Mouse (Mus musculus): Measurements from ENCODE around the gene Gm17622.
A peak's percentile ranks its signal among the peaks of the same experiment; 100 is the strongest.

Gm17622 gene

DNA sequence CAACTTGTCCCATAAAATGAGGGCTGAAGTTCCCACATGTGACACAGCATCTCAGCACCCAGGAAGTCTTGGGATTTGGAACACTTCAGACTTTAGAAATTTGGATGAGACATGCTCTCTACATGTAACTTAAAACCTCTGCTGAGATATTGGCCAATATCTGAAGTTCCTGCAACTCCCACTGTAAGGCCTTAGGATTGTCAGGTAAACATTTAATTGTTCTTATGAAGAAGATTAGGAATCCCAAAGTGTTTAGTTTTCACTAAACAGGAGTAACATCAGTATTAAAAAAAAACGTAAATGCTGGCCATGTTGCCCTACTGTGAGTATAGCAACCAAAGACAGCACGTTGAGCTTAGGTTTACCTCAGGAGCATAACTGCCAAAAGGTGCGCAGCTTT lies at the start of gene Gm17622:
Gene Gm17622, plus strand, starts transcription at position 301 of the 400 bp plus-strand sequence.
- DNase-seq, result no peak

DNA sequence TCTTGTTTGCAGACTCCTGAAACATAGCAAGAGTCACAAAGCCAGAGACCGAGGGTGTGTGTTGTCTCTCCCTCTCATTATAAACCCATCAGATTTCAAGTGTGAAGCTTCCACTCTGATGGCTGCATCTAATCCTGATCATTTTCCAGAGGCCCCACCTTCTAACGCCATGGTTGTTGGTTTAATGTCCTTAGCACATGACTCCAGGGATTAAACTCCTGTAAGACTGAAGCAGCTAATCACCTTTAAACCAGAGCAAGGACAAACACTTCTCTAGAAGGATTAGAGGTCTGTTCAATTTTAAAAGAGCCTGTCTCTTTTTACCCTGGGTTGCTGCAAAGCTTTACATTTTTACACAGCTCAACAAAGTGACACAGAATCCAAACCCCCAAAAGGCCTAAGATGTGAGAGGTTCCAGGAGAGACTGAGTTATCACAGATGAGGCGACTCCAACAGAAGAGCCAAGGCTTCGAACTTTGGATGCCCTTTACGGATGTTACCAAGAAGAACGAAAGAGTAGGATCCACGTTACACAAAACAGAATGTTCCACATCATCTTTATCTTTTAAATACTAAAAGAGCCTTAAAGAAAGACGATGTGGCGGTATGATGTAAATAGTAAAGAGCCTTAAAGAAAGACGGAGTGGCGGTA lies 40.2 kb upstream of the Gm17622 start:
- no peak for DNase-seq

DNA sequence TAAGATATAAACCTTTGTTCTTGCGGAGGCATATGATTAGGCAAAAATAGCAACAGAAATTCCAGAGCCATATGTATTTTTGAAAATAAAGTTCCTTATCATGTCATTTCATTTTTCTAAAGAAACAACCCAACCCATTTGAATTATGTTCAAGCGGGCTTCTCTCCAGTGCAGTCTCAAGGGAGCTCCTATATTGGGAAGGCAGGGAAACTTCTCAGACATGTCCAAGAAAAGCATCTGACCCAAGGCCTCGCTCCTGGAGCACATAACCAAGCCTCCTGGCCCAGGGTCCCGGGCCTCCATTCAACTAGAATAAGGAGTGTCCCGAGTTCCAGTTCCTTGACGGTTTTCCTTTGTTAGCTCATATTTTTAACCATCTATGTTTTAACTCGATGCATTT lies 39.7 kb upstream of the Gm17622 start:
- DNase-seq, result no peak

DNA sequence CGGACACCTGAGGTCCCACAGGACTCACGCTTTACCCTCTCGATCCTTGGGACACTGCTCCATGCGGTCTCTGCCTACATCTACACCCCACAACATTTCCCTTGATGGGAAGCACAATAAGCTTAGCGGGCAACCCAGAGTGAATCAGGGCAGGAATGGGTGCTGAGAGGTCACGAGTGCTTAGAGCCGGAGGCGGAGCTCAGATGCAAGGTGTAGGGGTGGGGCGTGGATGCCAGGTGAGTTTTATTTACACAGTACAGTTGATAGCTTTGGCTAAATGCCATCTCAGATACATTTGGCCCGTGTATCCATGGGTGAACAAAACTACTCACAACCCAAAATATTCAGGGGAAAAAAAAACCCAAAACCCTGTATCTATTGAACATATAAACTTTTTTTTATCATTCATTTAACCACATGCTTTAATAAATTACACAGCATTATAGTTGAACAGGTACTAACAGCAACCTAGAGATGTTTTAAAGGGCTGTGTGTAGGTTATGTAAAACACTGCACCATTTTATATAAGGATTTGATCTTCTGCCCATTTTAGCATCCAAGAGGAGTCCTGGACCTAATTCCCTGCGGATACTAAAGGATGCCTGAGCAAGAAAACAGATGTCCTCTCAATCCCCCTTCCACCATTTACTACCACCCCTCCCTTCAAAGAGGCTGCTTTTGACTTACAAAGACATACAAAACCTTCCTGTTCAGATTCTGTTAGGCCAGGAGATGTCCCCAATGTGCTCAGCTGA lies 39.0 kb upstream of the Gm17622 start:
- DNase-seq, result no peak

DNA sequence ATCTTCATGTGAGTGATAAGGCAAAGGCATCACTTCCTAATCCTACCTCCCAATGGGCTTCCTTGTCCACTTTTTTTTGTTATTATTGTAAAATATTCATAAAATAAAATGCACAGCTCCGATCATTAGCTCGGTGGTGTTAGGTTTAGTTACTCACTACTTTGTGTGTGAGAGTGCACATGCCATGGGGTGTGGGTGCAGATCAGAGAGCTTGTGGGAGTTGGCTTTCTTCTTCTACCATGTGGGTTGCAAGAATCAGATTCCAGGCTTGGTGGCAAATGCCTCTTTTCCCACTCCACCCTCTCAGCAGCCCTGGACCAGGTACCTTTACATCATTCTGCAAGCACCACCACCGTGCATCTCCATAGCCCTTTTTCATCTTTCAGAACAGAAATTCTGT lies 37.9 kb upstream of the Gm17622 start:
- no peak for DNase-seq

DNA sequence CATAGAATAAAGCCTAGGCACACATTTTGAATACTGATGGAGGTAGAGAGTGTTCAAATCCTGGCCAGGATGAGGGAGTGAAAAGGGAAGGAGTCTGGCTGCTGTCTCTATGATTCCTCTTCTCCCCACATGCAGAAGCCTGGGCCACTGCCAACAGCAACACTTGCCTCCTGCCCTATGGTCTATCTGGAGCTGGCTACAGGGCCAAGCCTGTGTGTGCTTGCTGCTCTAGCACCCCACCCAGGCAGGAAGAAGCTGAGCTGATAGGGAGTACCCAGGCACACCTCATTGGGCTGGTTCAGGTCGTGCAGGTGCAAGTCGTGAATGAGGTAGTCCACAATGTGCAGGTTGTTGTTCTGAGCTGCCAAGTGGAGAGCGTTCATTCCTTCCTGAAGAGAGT lies 36.2 kb upstream of the Gm17622 start:
- no peak for DNase-seq

DNA sequence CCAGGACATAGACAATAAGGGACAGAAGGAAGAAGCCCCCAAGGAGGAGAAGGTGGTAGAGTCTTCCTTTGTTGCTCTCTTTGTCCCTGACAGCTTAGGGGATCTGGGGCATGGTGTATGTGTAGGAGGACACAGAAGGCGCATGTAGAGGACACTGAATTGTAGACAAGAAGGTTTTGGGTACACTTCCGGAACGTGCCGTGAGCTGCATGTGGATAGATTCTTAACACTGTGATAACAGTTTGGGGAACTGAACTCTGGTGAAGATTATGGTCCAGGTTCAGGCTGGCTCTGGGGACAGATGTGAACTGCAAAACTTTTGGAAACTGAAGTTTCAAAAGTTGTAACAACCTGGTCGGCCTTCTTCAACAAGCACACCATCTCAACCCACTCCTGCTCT lies 33.0 kb upstream of the Gm17622 start:
- DNase-seq, result no peak

DNA sequence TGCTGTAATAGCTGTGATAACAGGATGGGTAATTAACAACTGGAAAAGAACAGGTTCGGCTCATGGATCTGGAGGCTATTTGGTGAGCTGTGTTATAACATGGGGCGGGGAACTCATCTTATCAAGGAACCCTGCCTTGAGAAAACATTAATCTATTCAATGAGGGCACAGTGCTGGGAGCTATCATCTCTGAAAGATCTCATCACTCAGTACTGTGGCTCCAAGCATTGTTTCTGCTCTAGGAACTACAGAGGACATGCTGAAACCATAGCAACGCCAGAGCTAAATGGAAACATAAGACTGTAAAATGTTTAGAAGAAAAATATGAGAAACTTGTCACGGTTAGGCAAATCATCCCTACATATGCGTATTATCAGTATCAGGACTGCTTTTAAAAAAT lies 32.5 kb upstream of the Gm17622 start:
- DNase-seq, result no peak

DNA sequence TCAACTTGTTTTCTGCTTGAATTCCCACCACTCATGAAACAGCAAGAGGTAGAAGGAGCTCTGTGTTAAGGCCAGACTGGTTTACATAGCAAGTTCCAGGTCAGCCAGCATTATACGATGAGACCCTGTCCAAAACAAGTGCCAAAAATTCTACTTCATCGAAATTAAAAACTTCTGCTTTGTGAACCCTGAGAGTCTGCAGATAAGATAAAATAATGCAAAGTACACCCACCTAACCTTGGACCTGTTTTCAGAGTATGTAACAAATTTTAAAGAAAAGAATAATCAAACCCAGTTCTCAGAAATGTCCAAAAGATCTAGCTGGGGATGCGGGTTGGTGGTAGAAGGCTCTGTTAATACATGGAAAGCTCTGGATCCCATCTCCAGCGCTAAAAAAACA lies 31.9 kb upstream of the Gm17622 start:
- DNase-seq, result no peak

DNA sequence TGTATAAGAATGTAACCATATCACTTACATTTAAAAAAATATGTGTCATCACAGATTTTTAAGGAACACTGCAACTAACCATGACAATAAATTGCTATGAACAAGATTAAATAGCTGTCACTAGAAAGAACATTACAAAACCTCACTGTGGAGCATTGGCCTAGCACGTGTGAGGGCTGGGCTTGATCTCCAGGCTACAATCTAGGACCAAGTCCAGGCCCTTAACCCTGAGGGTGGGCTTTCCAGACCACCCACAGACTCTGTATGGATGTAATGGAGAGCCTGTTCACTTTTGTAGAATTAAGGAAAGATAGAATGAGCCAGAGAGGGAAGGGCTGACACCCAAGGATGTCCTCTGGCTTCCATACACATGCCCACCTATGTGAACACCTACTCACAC lies 27.9 kb upstream of the Gm17622 start:
- no peak for DNase-seq

DNA sequence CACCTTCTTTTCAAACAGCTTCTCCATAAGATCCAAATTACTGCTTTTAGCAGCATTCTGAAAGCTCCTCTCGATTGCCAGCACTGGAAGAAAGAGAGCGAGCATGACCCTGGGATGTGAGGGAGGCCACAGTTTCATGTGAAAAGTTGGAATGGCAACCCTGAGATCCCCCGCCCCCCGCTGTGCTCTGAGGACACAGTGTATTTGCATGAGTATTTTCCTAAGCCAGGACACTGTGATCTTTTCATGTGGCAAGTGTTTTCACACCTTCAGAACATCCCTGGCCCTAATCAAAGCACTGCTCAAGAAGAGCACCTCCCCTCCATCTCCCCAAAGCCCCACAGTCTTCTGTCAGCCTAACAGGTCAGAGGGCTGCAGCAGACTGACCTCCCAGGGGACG lies 25.2 kb upstream of the Gm17622 start:
- no peak for DNase-seq

DNA sequence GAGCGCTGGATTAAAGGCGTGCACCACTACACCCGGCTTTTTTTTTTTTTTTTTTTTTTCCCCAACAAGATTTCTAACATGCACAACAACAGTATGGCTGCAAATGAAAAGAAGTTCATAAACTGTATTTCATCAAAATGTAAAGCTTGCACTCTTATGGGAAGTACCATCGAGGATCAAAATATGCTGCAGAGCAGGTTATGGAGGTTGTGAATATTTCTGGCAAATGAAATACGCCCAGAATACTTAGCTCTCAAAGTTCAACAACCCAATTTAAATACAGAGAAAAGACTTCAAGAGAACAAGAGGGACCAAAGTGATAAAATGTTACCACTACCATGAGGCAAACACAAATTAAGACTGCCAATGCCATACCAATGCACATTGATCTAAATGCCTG lies 21.9 kb upstream of the Gm17622 start:
- DNase-seq, result no peak

DNA sequence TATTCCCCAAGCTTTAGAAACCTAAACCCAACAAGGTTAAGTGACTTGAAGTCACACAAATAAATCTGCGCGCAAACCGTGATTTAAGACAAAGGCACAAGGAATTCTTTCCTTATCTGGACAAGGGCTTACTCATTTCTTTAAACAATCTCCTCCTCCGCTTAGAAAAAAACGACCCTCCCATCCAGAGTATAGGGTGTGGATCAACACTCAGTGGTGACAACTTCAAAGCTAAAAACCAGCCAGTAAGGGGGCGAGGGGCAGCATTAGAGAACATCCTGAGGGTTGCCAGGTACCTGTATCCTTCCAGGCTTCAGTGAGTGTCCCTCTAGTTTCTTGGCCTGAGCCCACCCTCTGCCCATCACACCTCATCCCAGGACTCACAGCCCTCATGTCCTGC lies 20.0 kb upstream of the Gm17622 start:
- DNase-seq, result no peak

DNA sequence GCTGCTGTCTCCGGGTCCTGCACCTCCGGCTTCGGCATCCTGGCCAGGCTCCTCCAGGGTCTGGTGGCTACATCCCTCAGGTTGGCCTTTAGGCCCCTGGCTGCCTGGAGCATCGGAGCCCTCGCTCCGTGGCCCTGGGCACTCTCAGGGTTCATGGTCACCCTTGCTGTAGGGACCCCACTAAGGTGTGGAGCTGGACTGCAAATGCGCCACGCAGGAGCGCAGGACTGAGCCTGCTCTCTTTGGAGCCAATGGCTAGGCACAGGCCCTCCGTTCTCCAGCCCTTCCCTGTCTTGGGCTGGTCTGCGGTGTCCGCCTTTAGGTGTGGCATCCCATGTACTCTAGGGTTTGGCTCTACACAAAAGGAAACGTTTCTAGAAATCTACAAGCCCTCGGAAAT lies 19.6 kb upstream of the Gm17622 start, which contains the start of gene Ankdd1b:
Gene Ankdd1b, minus strand, starts transcription at position 242 of the 400 bp plus-strand sequence.
- DNase-seq, result no peak

DNA sequence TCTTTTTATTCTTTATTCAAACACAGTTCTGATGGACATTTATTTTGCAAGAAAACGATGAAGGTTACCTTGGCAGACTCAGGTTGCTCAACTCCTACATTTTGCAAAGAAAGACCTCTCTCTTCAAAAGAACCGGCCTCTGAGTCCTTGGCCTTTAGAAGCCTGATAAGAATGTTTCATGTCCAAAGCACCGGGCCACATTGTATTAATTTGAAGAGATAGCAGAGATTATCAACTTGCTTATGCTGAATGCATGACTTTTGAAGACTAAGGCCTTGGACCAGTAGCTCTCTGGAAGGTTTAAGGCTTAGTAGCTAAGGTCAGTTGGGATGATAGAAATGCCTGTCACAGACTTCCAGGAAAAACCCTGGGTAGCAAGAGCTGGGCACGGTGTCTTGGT lies 13.3 kb upstream of the Gm17622 start:
- no peak for DNase-seq

DNA sequence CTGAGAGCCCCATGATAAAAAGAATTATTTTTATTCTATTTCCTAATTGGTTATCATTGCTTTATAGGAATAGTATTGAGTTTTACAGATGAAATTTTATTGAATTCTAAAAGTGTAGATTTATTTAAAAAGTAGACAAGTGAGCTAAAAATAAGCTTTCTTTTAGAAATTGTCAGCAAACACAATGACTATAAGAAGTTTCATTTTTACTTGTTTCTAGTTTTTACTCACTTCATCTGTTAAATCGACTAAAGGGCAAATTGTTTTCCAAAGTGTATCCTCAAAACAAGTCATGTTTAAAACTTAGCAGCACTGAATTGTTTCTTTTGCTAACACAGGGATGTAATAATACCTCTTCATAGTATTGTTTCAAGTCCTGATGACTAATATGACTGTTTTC lies 11.5 kb upstream of the Gm17622 start:
- DNase-seq, result no peak

DNA sequence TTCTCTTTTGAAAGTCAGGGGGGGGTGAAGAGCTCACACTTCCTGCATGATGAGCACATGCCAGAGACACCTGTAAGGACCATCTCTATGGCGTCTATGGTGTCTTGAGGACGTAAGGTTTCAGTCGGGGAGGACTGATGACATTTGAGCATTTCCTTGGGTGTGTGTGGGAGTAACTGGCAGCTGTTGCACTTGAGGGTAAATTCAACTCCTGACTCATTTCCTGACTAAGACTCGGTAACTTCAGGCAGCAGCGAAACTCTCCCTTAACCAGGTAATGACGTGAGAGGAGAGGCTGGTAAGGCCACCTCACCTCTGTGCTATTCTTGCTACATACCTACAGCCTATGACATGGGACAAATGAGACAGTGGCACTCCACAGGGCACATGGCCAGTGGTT lies 3.3 kb upstream of the Gm17622 start:
- DNase-seq, result no peak

DNA sequence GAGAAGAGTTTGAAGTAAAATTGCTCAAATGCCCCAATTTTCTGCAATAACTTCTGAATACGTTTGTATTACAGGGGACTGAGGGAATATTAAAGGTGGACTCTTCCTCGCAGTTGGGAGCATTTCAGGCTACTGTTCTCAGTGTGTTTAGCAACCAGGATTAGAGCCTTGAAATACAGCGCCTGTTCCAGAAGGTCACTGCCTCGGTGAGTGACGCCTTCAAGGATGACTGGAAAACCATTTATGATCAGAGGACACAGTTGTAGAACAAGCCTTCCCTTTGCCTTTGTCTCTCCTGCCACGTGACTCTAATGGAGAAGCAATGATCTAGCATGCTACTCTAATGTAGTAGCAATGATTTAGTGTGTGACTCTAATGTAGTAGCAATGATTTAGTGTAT lies 2.6 kb upstream of the Gm17622 start:
- no peak for DNase-seq

DNA sequence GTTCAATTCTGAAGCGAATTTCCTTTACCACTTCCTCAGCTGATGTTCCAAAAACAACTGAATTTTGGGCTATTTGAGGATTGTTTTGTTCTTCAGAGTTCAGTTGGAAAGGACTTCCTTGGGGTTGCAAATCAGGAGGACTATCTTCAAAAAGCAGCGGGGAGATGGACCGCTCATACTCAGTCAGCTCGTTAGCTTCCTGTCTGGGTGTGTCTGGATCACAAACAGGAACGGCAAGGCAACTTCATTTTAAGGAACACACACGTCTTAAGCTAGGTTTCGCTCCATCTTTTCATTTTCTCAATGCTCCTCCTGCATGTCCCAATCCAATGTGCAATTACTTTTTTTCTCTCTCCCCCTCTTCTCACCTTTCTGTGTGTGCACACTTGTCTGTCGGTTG lies 6.1 kb downstream of the Gm17622 start:
- no peak for DNase-seq

DNA sequence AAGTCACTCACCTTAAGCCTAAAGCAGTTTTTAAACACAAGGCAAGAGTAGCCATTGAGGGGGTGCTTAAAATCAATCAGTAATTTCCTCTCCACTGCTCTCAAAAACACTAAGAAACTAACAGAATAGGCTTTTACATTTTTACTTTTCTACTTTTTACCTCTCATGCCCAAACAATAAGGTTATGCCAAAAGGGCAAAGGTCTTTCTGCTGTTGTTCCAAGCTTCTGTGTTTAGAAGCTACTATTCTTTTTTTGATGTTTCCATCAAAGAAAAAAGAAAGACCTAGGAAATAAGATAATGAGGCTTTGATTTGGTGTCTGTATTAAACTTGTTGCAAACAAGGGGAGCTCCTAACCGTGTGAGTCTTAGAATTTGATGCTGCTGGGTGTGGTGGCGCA lies 9.4 kb downstream of the Gm17622 start:
- no peak for DNase-seq

DNA sequence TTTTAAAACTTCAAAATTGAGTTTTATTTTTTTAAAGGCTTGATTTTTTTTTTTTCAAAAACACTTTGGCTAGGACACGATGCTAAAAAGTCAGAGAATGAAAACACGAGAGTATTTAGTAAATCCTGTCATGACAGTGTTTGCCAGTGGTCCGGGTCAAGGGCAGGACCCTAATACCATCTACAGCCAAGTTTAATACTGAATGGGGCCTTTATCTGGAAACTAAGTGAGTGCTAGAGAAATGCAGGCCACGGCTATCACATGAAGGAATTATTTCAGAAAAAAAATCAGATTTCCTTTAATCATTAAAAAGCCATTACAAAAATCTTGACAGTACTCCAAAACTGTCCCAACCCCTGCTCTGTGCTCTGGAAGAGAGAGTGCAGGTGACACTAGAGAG lies 15.1 kb downstream of the Gm17622 start:
- DNase-seq, result no peak

DNA sequence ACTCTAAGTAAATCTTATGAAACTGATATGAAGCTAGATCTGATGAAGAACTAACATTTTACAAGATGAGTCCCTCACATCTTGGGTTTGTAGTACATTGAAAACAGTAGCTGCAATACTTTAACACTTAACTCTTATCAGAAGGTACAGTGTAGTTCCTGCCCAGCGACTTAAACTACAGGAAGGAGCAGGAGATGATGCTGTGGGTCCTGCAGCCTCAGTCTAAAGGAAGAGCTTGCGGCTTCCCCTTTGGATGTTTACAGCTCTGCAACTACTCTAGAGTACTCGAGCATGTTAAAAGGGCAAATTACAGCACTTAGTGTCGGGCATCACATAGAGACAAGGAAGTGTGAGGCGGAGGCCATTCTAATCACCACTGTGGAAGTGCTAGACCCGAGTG lies 15.8 kb downstream of the Gm17622 start:
- no peak for DNase-seq

DNA sequence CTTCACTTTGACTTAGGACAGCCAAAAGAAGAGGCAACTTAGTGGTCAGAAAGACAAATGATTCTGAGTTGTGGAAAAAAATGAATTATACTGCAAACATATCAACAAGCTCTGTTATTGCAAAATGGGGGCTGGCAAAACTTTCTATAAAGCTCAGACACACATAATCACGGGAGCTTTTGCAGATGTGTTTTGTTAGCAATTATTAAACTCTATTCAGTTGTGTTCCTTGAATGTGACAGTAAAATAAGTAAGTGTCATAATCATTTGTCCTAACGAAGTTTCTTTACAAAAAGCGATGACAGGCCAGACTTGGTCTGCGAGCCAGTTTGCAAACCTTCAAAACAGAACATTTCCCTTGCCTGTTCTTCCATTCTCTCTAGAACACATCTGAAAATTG lies 17.0 kb downstream of the Gm17622 start:
- DNase-seq, result no peak

DNA sequence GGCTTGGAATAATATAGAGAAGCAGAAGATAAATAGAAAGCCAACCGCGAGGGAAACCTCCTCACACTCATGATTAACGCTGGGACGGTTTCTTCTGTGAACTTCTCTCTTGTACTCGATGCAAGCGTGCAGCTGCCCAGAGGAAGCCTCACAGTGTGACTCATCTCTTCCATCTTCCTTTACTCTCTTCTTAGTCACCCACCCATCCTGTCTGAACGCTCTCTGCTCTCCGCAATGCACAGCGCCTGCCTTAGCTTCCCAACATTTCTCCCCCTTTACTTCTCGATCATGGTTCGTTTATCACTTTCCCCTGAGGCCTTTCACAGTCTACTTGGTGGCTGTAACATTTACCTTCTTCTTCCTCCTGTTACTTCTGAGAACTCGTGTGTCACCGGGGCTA lies 20.1 kb downstream of the Gm17622 start:
- DNase-seq, result peak; percentile 14

DNA sequence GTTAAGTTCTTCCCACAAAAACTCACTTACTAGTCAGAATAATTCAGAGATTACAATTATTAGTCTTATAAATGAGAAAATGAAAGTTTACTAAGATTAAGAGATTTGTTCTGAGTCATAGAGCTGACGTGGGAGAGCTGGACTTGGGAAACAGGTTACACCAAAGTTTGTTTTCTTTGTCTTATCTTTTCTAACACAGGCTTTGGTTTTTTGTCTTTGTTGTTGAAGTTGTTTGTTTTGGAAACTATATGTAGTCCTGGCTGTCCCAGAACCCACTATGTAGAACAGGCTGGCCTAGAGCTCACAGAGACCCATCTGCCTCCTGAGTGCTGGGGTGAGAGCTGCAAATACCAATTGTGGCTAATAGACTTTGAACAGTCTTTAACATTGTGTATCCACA lies 20.7 kb downstream of the Gm17622 start:
- no peak for DNase-seq
